ENCODE assay signal across 19 mouse cellular contexts in the genomic region with DNA sequence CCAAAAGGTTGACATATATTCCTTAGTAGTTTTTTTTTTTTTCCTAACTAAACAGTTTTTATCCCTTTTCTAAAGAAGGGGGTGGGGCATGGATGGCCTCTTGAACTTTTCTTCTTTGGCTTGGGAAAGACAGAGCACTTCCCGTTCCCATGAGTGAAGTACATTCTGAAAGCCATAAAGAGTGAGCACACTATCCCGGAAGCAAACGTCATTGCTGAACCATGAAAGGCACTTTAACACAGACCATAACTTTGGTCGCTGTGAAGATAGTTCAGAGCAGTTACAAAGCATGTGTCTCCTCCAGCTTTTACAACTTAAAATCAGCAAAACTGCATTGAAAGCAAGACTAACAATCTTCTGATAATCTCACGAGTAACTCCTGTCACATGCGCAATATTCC.
"Had no signal": no experiment of that assay in that cellular context is flagged by ENCODE, and none has a peak within 500 bp of the region (broad histone marks: within the 10 kb centered on the region; RNA-seq: fewer than 3 reads in every experiment).

No protein-coding gene starts in this region.

- H3K27me3 ChIP-seq: midbrain, embryonic 12.5 days; neural tube, embryonic 13.5 days; neural tube, embryonic 15.5 days had no signal

- H3K4me3 ChIP-seq: midbrain, embryonic 10.5 days; midbrain, embryonic 12.5 days; myocyte; neural tube, embryonic 13.5 days; neural tube, embryonic 15.5 days had no signal

- DNase-seq: lung, adult 18-20 months; lung, embryonic 14.5 days; lung, postnatal 10 days; lung, postnatal 4 days; midbrain, embryonic 14.5 days; retina, postnatal 1 day; right cerebral cortex, adult 18-20 months; right cerebral cortex, postnatal 25 days; right cerebral cortex, postnatal 4 days; spleen, adult 18-20 months; thymus, adult 18-20 months; thymus, postnatal 14 days; thymus, postnatal 36 days had no signal

- H3K4me2 ChIP-seq: lung, embryonic 14.5 days; midbrain, embryonic 12.5 days; neural tube, embryonic 13.5 days; neural tube, embryonic 15.5 days had no signal

- H3K9me3 ChIP-seq: midbrain, embryonic 10.5 days; midbrain, embryonic 12.5 days; neural tube, embryonic 13.5 days; neural tube, embryonic 15.5 days had no signal

- H3K9ac ChIP-seq: lung, embryonic 14.5 days; midbrain, embryonic 12.5 days; neural tube, embryonic 13.5 days; neural tube, embryonic 15.5 days had no signal

- H3K27ac ChIP-seq: midbrain, embryonic 10.5 days; midbrain, embryonic 12.5 days; neural tube, embryonic 13.5 days; neural tube, embryonic 15.5 days had no signal

- H3K4me1 ChIP-seq: midbrain, embryonic 10.5 days; midbrain, embryonic 12.5 days; neural tube, embryonic 13.5 days; neural tube, embryonic 15.5 days had no signal

- ATAC-seq: midbrain, embryonic 16.5 days had no signal

- H3K36me3 ChIP-seq: midbrain, embryonic 10.5 days; midbrain, embryonic 12.5 days; neural tube, embryonic 13.5 days; neural tube, embryonic 15.5 days had no signal
